Mouse (Mus musculus) liver, adult 2 months (tissue): Measurements from ENCODE around the gene Dusp1.

ENCODE experiments used
- CTCF ChIP-seq: fragments of 200-500 bp; IDR thresholded peaks from 2 replicates; pipeline ENCODE4 v1.5.1; 2011; ENCODE audit warnings: low read depth, low read length, control low read depth
- POLR2A ChIP-seq: fragments of 200-500 bp; IDR thresholded peaks from 2 replicates; pipeline ENCODE4 v1.6.1; 2011; ENCODE audit warnings: low read length, control low read depth; ENCODE audit not compliant: insufficient read depth; ENCODE audit errors: extremely low read depth

GRCm38 (mm10) chr17:26463432-26463831 lies 98.5 kb downstream of the Dusp1 start:
- TF ChIP-seq POLR2A, result no peak
- TF ChIP-seq CTCF, result no peak
